Mouse (Mus musculus): ENCODE measurements around the gene Ankrd28. TPM values are rescaled to one million over a fixed set of nuclear protein-coding genes. Genes with fewer than 3 reads are reported as not detected.

The Ankrd28 gene
- polyA plus RNA-seq, 1 experiment, result 34.0 TPM

DNA sequence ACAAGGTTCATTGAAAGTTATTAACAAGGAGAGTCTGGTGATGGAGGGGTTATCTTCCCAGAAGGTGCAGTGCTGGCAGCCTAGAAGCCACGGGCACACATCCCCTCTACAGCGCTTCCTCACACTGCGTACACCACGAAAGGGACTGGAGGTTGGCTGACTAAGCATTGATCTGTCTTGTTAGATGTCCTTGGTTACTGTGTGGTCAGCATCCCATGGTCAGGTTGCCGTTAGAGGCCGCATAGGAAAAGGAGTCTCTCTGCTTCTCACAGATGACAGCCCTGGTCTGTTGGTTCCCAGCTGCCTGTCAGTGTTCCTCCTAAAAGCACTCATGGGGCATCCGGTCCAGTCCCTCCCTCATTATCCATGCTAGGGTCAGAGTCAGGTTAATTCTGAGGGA is 179.2 kb downstream of the Ankrd28 start:
- WGBS, result 92% methylated on average over 7 of the region's 7 CpGs
- Histone ChIP-seq H3K4me3 (replicated peaks; ENCODE audit: insufficient read depth, low read depth, low read length) (no peak overlapping the region), H3K27me3 (ENCODE audit: control insufficient read depth, insufficient read depth, low read length) (no peaks in the 10 kb centered on the region), H3K27ac (ENCODE audit: insufficient read depth, low read length) (no peak overlapping the region), H3K4me1 (ENCODE audit: control insufficient read depth, insufficient read depth, low read length) (no peaks in the 10 kb centered on the region)
- no peak for TF ChIP-seq POLR2A (IDR thresholded peaks at IDR 0.05; ENCODE audit: borderline replicate concordance, insufficient read depth, low read length)
- no peak for TF ChIP-seq CTCF (IDR thresholded peaks at IDR 0.05; ENCODE audit: borderline replicate concordance, insufficient read depth, low read depth, low read length)
- DNase-seq, result no peak

DNA sequence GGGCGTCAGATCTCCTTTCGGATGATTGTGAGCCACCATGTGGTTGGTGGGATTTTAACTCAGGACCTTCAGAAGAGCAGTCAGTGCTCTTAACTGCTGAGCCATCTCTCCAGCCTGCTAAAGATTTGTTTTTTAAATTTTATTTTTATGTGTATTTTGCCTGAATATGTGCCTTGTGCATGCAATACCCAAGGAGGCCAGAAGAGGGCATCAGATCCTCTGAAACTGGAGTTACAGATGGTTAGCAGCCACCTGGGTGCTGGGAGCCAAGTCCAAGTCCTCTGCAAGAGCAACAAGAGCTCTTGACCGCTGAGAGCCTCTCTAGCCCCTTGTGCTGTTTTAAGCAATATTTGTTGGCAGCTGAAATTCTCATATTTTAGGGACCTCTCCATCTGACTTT is 180.1 kb downstream of the Ankrd28 start:
- WGBS, result 98% methylated on average over 3 of the region's 3 CpGs
- TF ChIP-seq CTCF (IDR thresholded peaks at IDR 0.05; ENCODE audit: borderline replicate concordance, insufficient read depth, low read depth, low read length), result no peak
- TF ChIP-seq POLR2A (IDR thresholded peaks at IDR 0.05; ENCODE audit: borderline replicate concordance, insufficient read depth, low read length), result no peak
- no peak for DNase-seq
- Histone ChIP-seq H3K4me1 (ENCODE audit: control insufficient read depth, insufficient read depth, low read length) (no peaks in the 10 kb centered on the region), H3K27ac (ENCODE audit: insufficient read depth, low read length) (no peak overlapping the region), H3K27me3 (ENCODE audit: control insufficient read depth, insufficient read depth, low read length) (no peaks in the 10 kb centered on the region), H3K4me3 (replicated peaks; ENCODE audit: insufficient read depth, low read depth, low read length) (no peak overlapping the region)

Other genes starting within 250 kb of the Ankrd28 start
- 4.1 and 4.5 TPM in 2 replicates for gene Colq, start 239.3 kb downstream of the Ankrd28 start, polyA plus RNA-seq (2012; rRNA removed)
- gene Gm49387, start 189.8 kb downstream of the Ankrd28 start, polyA plus RNA-seq (2012; rRNA removed), result not detected in 2 replicates
- 19.9 and 20.5 TPM in 2 replicates for gene Btd, start 189.6 kb downstream of the Ankrd28 start, polyA plus RNA-seq (2012; rRNA removed)
- 15.9 and 19.8 TPM in 2 replicates for gene Hacl1, start 189.4 kb downstream of the Ankrd28 start, polyA plus RNA-seq (2012; rRNA removed)
- 14.5 and 16.7 TPM in 2 replicates for gene Galnt15, start 198.3 kb upstream of the Ankrd28 start, polyA plus RNA-seq (2012; rRNA removed)

Measured in cerebellum, adult 2 months (tissue).